Mouse (Mus musculus) liver, adult 2 months (tissue): ENCODE results near the gene Ap1g2. TPM values are rescaled to one million over a fixed set of nuclear protein-coding genes. Genes with fewer than 3 reads are reported as not detected.

Experiments used
- DNase-seq: peaks from one replicate; pipeline ENCODE4 v3.0.0-alpha.2; 2011; ENCODE audit warnings: low read depth, low spot score; ENCODE audit errors: extremely low read depth
- H3K27ac ChIP-seq: fragments of 200-500 bp; replicated peaks from 2 replicates; pipeline ENCODE4 v1.5.1; 2012; ENCODE audit warnings: low read depth, mild to moderate bottlenecking, control low read depth, inconsistent platforms, low read length; ENCODE audit not compliant: insufficient read depth
- H3K27me3 ChIP-seq: fragments of 200-500 bp; 2 replicates; pipeline ENCODE4 v1.6.1; 2012; ENCODE audit warnings: mild to moderate bottlenecking, moderate library complexity, low read length, inconsistent platforms; ENCODE audit not compliant: control insufficient read depth, insufficient read depth
- H3K36me3 ChIP-seq: fragments of 200-500 bp; 2 replicates; pipeline ENCODE4 v1.6.1; 2012; ENCODE audit warnings: low read length, inconsistent platforms; ENCODE audit not compliant: control insufficient read depth, insufficient read depth
- H3K4me1 ChIP-seq: fragments of 200-500 bp; 2 replicates; pipeline ENCODE4 v1.6.1; 2011; ENCODE audit warnings: low read length; ENCODE audit not compliant: control insufficient read depth, insufficient read depth
- H3K4me3 ChIP-seq: fragments of 200-500 bp; 2 replicates; pipeline ENCODE4 v1.5.1; 2011; ENCODE audit warnings: low read depth, mild to moderate bottlenecking, control low read depth, low read length, moderate library complexity; ENCODE audit not compliant: insufficient read depth
- H3K79me2 ChIP-seq: fragments of 200-500 bp; 2 replicates; pipeline ENCODE4 v1.6.1; 2012; ENCODE audit warnings: inconsistent platforms, mild to moderate bottlenecking, low read length, moderate library complexity; ENCODE audit not compliant: control insufficient read depth, insufficient read depth
- H3K9ac ChIP-seq: fragments of 200-500 bp; 2 replicates; pipeline ENCODE4 v1.6.1; 2012; ENCODE audit warnings: low read depth, mild to moderate bottlenecking, control low read depth, inconsistent platforms, low read length
- CTCF ChIP-seq: fragments of 200-500 bp; IDR thresholded peaks from 2 replicates; pipeline ENCODE4 v1.5.1; 2011; ENCODE audit warnings: low read depth, low read length, control low read depth
- POLR2A ChIP-seq: fragments of 200-500 bp; IDR thresholded peaks from 2 replicates; pipeline ENCODE4 v1.6.1; 2011; ENCODE audit warnings: low read length, control low read depth; ENCODE audit not compliant: insufficient read depth; ENCODE audit errors: extremely low read depth
- WGBS: fragments of 180-500 bp; shearing (Covaris S2); methylation state at CpG from one replicate; pipeline ENCODE4 v1.1.7; 2018; 5-methylcytosine and 5-hydroxymethylcytosine counted together
- polyA plus RNA-seq: library from polyadenylated mRNA; depleted of rRNA; stranded (reverse); fragments of >200 nt; gene quantifications from 2 replicates; pipeline ENCODE4 v1.2.3, GENCODE M21; 2012; rRNA removed
- total RNA-seq: library from RNA; depleted of rRNA; stranded (reverse); fragments of >200 nt; gene quantifications from 2 replicates; pipeline ENCODE4 v1.2.3, GENCODE M21; 2014; rRNA removed

Gene Ap1g2
- total and polyA plus RNA-seq, 2 experiments: 4.9 to 15.6 TPM

GRCm38 (mm10) chr14:55053708-55054190 lies 52.6 kb downstream of the Ap1g2 start:
- no peak overlapping the region for H3K27ac ChIP-seq
- TF ChIP-seq POLR2A (no peak), CTCF (no peak)
- H3K4me1 ChIP-seq: no peaks in the 10 kb centered on the region
- H3K27me3 ChIP-seq: no peaks in the 10 kb centered on the region
- 86% methylated on average over 16 of the region's 17 CpGs for WGBS
- no peaks in the 10 kb centered on the region for H3K79me2 ChIP-seq
- no peak overlapping the region for H3K9ac ChIP-seq
- no peak overlapping the region for H3K4me3 ChIP-seq
- no peaks in the 10 kb centered on the region for H3K36me3 ChIP-seq
- no peak for DNase-seq

- Histone ChIP-seq H3K4me1 (no peaks in the 10 kb centered on the region), H3K79me2 (no peaks in the 10 kb centered on the region), H3K9ac (no peak overlapping the region), H3K36me3 (no peaks in the 10 kb centered on the region), H3K4me3 (no peak overlapping the region), H3K27me3 (no peaks in the 10 kb centered on the region), H3K27ac (no peak overlapping the region)
- DNase-seq: no peak
- WGBS: 91% methylated on average over 4 of the region's 4 CpGs
- TF ChIP-seq POLR2A (no peak), CTCF (no peak)
These were observed 53.3 kb downstream of the Ap1g2 start for GRCm38 (mm10) chr14:55053050-55053449.

- WGBS: 79% methylated on average over 9 of the region's 9 CpGs
- no peak overlapping the region for H3K4me3 ChIP-seq
- no peak overlapping the region for H3K9ac ChIP-seq
- no peaks in the 10 kb centered on the region for H3K27me3 ChIP-seq
- no peaks in the 10 kb centered on the region for H3K36me3 ChIP-seq
- H3K79me2 ChIP-seq: no peaks in the 10 kb centered on the region
- DNase-seq: no peak
- H3K4me1 ChIP-seq: no peaks in the 10 kb centered on the region
- TF ChIP-seq CTCF: no peak
- TF ChIP-seq POLR2A: no peak
- H3K27ac ChIP-seq: no peak overlapping the region
These were observed 53.9 kb downstream of the Ap1g2 start for GRCm38 (mm10) chr14:55052496-55052895.

Other genes starting within 250 kb of the Ap1g2 start
- 1.9 and 2.5 TPM in 2 replicates for gene Homez, start 235.6 kb downstream of the Ap1g2 start, total RNA-seq
- gene Homez, start 235.6 kb downstream of the Ap1g2 start, polyA plus RNA-seq: 2.1 and 3.3 TPM in 2 replicates
- gene Ppp1r3e, start 229.0 kb downstream of the Ap1g2 start, total RNA-seq: 4.9 and 6.4 TPM in 2 replicates
- gene Ppp1r3e, start 229.0 kb downstream of the Ap1g2 start, polyA plus RNA-seq: 7.5 and 8.7 TPM in 2 replicates
- 14.1 and 17.2 TPM in 2 replicates for gene Bcl2l2, start 223.2 kb downstream of the Ap1g2 start, total RNA-seq
- 17.3 and 19.5 TPM in 2 replicates for gene Bcl2l2, start 223.2 kb downstream of the Ap1g2 start, polyA plus RNA-seq
- 0.13 TPM in 1 of 2 replicates, not detected in the other for gene Gm20521, start 223.2 kb downstream of the Ap1g2 start, total RNA-seq
- 7.9 TPM in 1 of 2 replicates, not detected in the other for gene Gm20521, start 223.2 kb downstream of the Ap1g2 start, polyA plus RNA-seq
- 29.7 and 37.8 TPM in 2 replicates for gene Pabpn1, start 214.1 kb downstream of the Ap1g2 start, total RNA-seq
- 65.4 and 89.4 TPM in 2 replicates for gene Pabpn1, start 214.1 kb downstream of the Ap1g2 start, polyA plus RNA-seq
- 0.46 and 0.81 TPM in 2 replicates for gene Slc22a17, start 193.5 kb downstream of the Ap1g2 start, total RNA-seq
- 1.4 and 2.7 TPM in 2 replicates for gene Slc22a17, start 193.5 kb downstream of the Ap1g2 start, polyA plus RNA-seq
- under 0.01 and 0.20 TPM in 2 replicates for gene Efs, start 180.5 kb downstream of the Ap1g2 start, total RNA-seq
- gene Efs, start 180.5 kb downstream of the Ap1g2 start, polyA plus RNA-seq: 0.13 and 0.15 TPM in 2 replicates
- not detected in 2 replicates for gene Il25, start 173.9 kb downstream of the Ap1g2 start, total RNA-seq
- gene Il25, start 173.9 kb downstream of the Ap1g2 start, polyA plus RNA-seq: not detected in 2 replicates
- not detected in 2 replicates for gene Cmtm5, start 170.3 kb downstream of the Ap1g2 start, total RNA-seq
- gene Cmtm5, start 170.3 kb downstream of the Ap1g2 start, polyA plus RNA-seq: not detected in 2 replicates
- gene Myh6, start 139.7 kb downstream of the Ap1g2 start, total RNA-seq: 0.60 TPM in 1 of 2 replicates, not detected in the other
- gene Myh6, start 139.7 kb downstream of the Ap1g2 start, polyA plus RNA-seq: 0.02 and 0.04 TPM in 2 replicates
- gene Gm17428, start 129.7 kb downstream of the Ap1g2 start, total RNA-seq: not detected in 2 replicates
- not detected in 2 replicates for gene Gm17428, start 129.7 kb downstream of the Ap1g2 start, polyA plus RNA-seq
- gene Myh7, start 112.0 kb downstream of the Ap1g2 start, total RNA-seq: 1.5 TPM in 1 of 2 replicates, not detected in the other
- gene Myh7, start 112.0 kb downstream of the Ap1g2 start, polyA plus RNA-seq: 0.02 TPM in 1 of 2 replicates, not detected in the other
- 25.8 and 26.9 TPM in 2 replicates for gene Ngdn, start 91.1 kb downstream of the Ap1g2 start, total RNA-seq
- 6.9 and 8.1 TPM in 2 replicates for gene Ngdn, start 91.1 kb downstream of the Ap1g2 start, polyA plus RNA-seq
- 1.5 and 1.7 TPM in 2 replicates for gene Zfhx2, start 14.3 kb downstream of the Ap1g2 start, total RNA-seq
- 1.4 and 1.7 TPM in 2 replicates for gene Zfhx2, start 14.3 kb downstream of the Ap1g2 start, polyA plus RNA-seq
- 14.6 and 15.4 TPM in 2 replicates for gene Thtpa, start 11.8 kb downstream of the Ap1g2 start, total RNA-seq
- 8.7 and 10.9 TPM in 2 replicates for gene Thtpa, start 11.8 kb downstream of the Ap1g2 start, polyA plus RNA-seq
- not detected in 2 replicates for gene Jph4, start 10.3 kb upstream of the Ap1g2 start, total RNA-seq
- not detected in 2 replicates for gene Jph4, start 10.3 kb upstream of the Ap1g2 start, polyA plus RNA-seq
- gene Dhrs2, start 115.4 kb upstream of the Ap1g2 start, total RNA-seq: not detected in 2 replicates
- not detected in 2 replicates for gene Dhrs2, start 115.4 kb upstream of the Ap1g2 start, polyA plus RNA-seq